Mouse (Mus musculus) heart, postnatal 0 days (tissue): ENCODE measurements around the gene Nedd4. TPM values are rescaled to one million over a fixed set of nuclear protein-coding genes. Genes with fewer than 3 reads are reported as not detected.
"Not testable (repeated sequence)": the region's sequence is repeated elsewhere in the genome, so short reads cannot be mapped to it uniquely, and the experiment has no call there.

Experiments
- ATAC-seq: fragments of 200-750 bp; cut with Nextera tagmentation; 2 replicates; pipeline ENCODE4 v1.8.0; 2017; ENCODE audit warnings: low read depth, moderate number of reproducible peaks, moderate library complexity; ENCODE audit not compliant: insufficient read depth
- DNase-seq: peaks from one replicate; pipeline ENCODE4 v3.0.0-alpha.2; 2016; ENCODE audit warnings: low spot score
- H3K27ac ChIP-seq: fragments of 300-500 bp; sonication (generic); 2 replicates; pipeline ENCODE4 v1.5.1; 2014; ENCODE audit warnings: low read depth, mild to moderate bottlenecking
- H3K27me3 ChIP-seq: fragments of 300-500 bp; sonication (generic); 2 replicates; pipeline ENCODE4 v1.6.1; 2014; ENCODE audit warnings: low read length, mixed read lengths; ENCODE audit not compliant: control insufficient read depth, insufficient read depth
- H3K36me3 ChIP-seq: fragments of 300-500 bp; sonication (generic); replicated peaks from 2 replicates; pipeline ENCODE4 v1.6.1; 2014; ENCODE audit warnings: low read length, mixed read lengths; ENCODE audit not compliant: control insufficient read depth, insufficient read depth
- H3K4me1 ChIP-seq: fragments of 300-500 bp; sonication (generic); 2 replicates; pipeline ENCODE4 v1.6.1; 2014; ENCODE audit warnings: antibody characterized with exemption; ENCODE audit not compliant: control insufficient read depth, insufficient read depth
- H3K4me2 ChIP-seq: fragments of 300-500 bp; sonication (generic); 2 replicates; pipeline ENCODE4 v1.6.1; 2014; ENCODE audit warnings: low read depth, mild to moderate bottlenecking, low read length, moderate library complexity
- H3K4me3 ChIP-seq: fragments of 300-500 bp; sonication (generic); 2 replicates; pipeline ENCODE4 v1.5.1; 2014; ENCODE audit warnings: low read depth, low read length
- H3K9ac ChIP-seq: fragments of 300-500 bp; sonication (generic); replicated peaks from 2 replicates; pipeline ENCODE4 v1.6.1; 2014; ENCODE audit warnings: low read depth, low read length, mixed read lengths
- H3K9me3 ChIP-seq: fragments of 300-500 bp; sonication (generic); replicated peaks from 2 replicates; pipeline ENCODE4 v1.6.1; 2016; ENCODE audit warnings: low read length; ENCODE audit not compliant: control insufficient read depth
- CTCF ChIP-seq: IDR thresholded peaks from 2 replicates; pipeline ENCODE4 v1.5.1; 2016; ENCODE audit warnings: antibody characterized with exemption, control low read depth, low read depth
- EP300 ChIP-seq: IDR thresholded peaks from 2 replicates; pipeline ENCODE4 v1.6.1; 2016; ENCODE audit warnings: antibody characterized with exemption, low read depth
- WGBS: fragments of 180-500 bp; shearing (Covaris S2); extraction: QIAGEN DNeasy Blood & Tissue Kit; methylation state at CpG from one replicate; pipeline ENCODE4 v1.1.7; 2014; 5-methylcytosine and 5-hydroxymethylcytosine counted together
- polyA plus RNA-seq: library from polyadenylated mRNA; unstranded; fragments of >200 nt; fragmentation: Nextera tagmentation; extraction: Ambion mirVana; gene quantifications from 2 replicates; pipeline ENCODE4 v1.2.1, GENCODE M21; 2015
- total RNA-seq: library from RNA; depleted of rRNA; stranded (reverse); fragments of >200 nt; gene quantifications from 2 replicates; pipeline ENCODE4 v1.2.3, GENCODE M21; 2014; ENCODE audit warnings: low replicate concordance

Nedd4 gene
- total and polyA plus RNA-seq, 2 experiments from 2014 or later: 303 to 444 TPM

GRCm38 (mm10) chr9:72665517-72665916 lies 3.4 kb downstream of the Nedd4 start:
- no peak for TF ChIP-seq CTCF
- H3K9me3 ChIP-seq: no peaks in the 10 kb centered on the region
- H3K36me3 ChIP-seq: peaks cover 48% of the 10 kb centered on the region
- H3K4me3 ChIP-seq: no peak overlapping the region
- WGBS: 41% methylated on average over 7 of the region's 7 CpGs
- no peaks in the 10 kb centered on the region for H3K27me3 ChIP-seq
- no peak overlapping the region for H3K9ac ChIP-seq
- peak overlapping the region; percentile 100 for H3K27ac ChIP-seq
- peaks cover 19% of the 10 kb centered on the region for H3K4me1 ChIP-seq
- DNase-seq: no peak
- H3K4me2 ChIP-seq: peak overlapping the region; percentile 80
- ATAC-seq: no peak

- not testable (repeated sequence) for H3K9ac ChIP-seq
Measured at GRCm38 (mm10) chr9:72666352-72667021, 4.3 kb downstream of the Nedd4 start.

GRCm38 (mm10) chr9:72667126-72667525 lies 5.0 kb downstream of the Nedd4 start:
- Histone ChIP-seq H3K27me3 (no peaks in the 10 kb centered on the region), H3K4me1 (peaks cover 19% of the 10 kb centered on the region), H3K27ac (no peak overlapping the region), H3K36me3 (peaks cover 59% of the 10 kb centered on the region), H3K4me2 (no peak overlapping the region), H3K4me3 (no peak overlapping the region), H3K9ac (no peak overlapping the region), H3K9me3 (no peaks in the 10 kb centered on the region)
- ATAC-seq (no peak), DNase-seq (no peak)
- TF ChIP-seq EP300 (no peak), CTCF (no peak)
- WGBS: 57% methylated on average over 3 of the region's 3 CpGs

More at GRCm38 (mm10) chr9:72666352-72667021, 4.3 kb downstream of the Nedd4 start:
- not testable (repeated sequence) for H3K4me2 ChIP-seq, H3K9me3 ChIP-seq, H3K27ac ChIP-seq, H3K4me3 ChIP-seq, H3K27me3 ChIP-seq, DNase-seq, ATAC-seq
- WGBS: 58% methylated on average over 6 of the region's 8 CpGs
- H3K36me3 ChIP-seq: peaks cover 54% of the 10 kb centered on the region
- H3K4me1 ChIP-seq: peaks cover 19% of the 10 kb centered on the region

GRCm38 (mm10) chr9:72669383-72669782 lies 7.2 kb downstream of the Nedd4 start:
- TF ChIP-seq CTCF: peak; percentile 9; the same call in 1 of the 2 replicates
- no peak for TF ChIP-seq EP300
- H3K27ac ChIP-seq: no peak overlapping the region
- peaks cover 19% of the 10 kb centered on the region for H3K4me1 ChIP-seq
- no peaks in the 10 kb centered on the region for H3K9me3 ChIP-seq
- DNase-seq (no peak), ATAC-seq (no peak)
- no peak overlapping the region for H3K4me3 ChIP-seq
- H3K9ac ChIP-seq: no peak overlapping the region
- no peak overlapping the region for H3K4me2 ChIP-seq
- no peaks in the 10 kb centered on the region for H3K27me3 ChIP-seq
- peaks cover 71% of the 10 kb centered on the region for H3K36me3 ChIP-seq
- WGBS: 77% methylated on average over 7 of the region's 7 CpGs

- H3K27me3 ChIP-seq: no peaks in the 10 kb centered on the region
- WGBS: 16% methylated on average over 2 of the region's 2 CpGs
Measured at GRCm38 (mm10) chr9:72672361-72672760, 10.2 kb downstream of the Nedd4 start.

More at GRCm38 (mm10) chr9:72672361-72672760, 10.2 kb downstream of the Nedd4 start:
- Histone ChIP-seq H3K4me1 (no peaks in the 10 kb centered on the region), H3K9ac (no peak overlapping the region), H3K4me3 (no peak overlapping the region), H3K9me3 (no peaks in the 10 kb centered on the region), H3K4me2 (no peak overlapping the region), H3K27ac (no peak overlapping the region), H3K36me3 (peaks cover 76% of the 10 kb centered on the region)
- no peak for ATAC-seq
- TF ChIP-seq CTCF: peak; percentile 96
- no peak for TF ChIP-seq EP300
- peak; percentile 77 for DNase-seq
